Mouse (Mus musculus): ENCODE data around the gene Bhmt2. TPM values are rescaled to one million over a fixed set of nuclear protein-coding genes. Genes with fewer than 3 reads are reported as not detected.

Gene Bhmt2
- not detected in 2 replicates for total RNA-seq (2014; fragmentation: Nextera tagmentation)
- total RNA-seq (2017), result not detected in 2 replicates
- not detected in 2 replicates for polyA plus RNA-seq (2012)

DNA sequence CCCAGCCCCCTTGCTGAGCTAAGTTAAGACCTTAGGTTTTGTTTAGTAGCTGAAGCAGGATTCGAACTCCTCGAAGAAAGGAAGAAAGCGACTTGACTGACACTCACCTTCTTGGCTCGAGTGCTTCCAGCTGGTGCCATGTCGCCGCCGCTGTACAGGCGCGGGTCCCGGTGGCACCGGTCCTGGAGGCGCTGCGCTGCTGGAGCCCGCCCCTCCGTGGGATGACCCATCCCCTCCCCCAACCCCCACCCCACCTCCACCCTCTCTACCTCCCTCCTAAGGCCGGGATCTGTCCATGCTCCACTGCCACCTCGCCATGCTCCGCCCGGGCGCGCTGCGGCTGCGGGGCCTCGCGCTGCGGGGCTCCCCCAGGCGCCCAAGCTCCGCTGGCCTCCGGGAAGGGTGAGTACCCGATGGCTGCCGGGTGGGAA, at the start of gene Bhmt2, which contains the start of gene Dmgdh:
TSS of gene Bhmt2 (minus strand) at position 172 of the 431 bp plus-strand sequence.
TSS of gene Dmgdh (plus strand) at position 303 of the 431 bp plus-strand sequence.
- H3K4me1 ChIP-seq (ENCODE audit: insufficient read depth, low read depth, low read length), result no peaks in the 10 kb centered on the region
- no peak within 1 kb of the TSS for H3K4me3 ChIP-seq (ENCODE audit: low read depth, low read length)
- no peak for DNase-seq (ENCODE audit: low spot score)
- TF ChIP-seq POLR2AphosphoS5 (IDR thresholded peaks at IDR 0.05; ENCODE audit: insufficient replicate concordance, low read depth, low read length), result no peak
- TF ChIP-seq GATA2 (IDR thresholded peaks at IDR 0.05; ENCODE audit: borderline replicate concordance, low read depth, low read length), result no peak
- TF ChIP-seq TAL1 (conservative IDR thresholded peaks at IDR 0.05; ENCODE audit: low read depth, low read length), result no peak
- no peak for TF ChIP-seq CTCF (IDR thresholded peaks at IDR 0.05; ENCODE audit: low read depth, low read length)
- no peak for TF ChIP-seq GATA1 (IDR thresholded peaks at IDR 0.05; ENCODE audit: borderline replicate concordance, low read length)
- no peaks in the 10 kb centered on the region for H3K36me3 ChIP-seq (replicated peaks)
- H3K27me3 ChIP-seq (ENCODE audit: insufficient read depth, low read length), result peaks cover 10% of the 10 kb centered on the region
- ATAC-seq (ENCODE audit: extremely low read depth, insufficient number of reproducible peaks, low FRiP score, poor library complexity, severe bottlenecking), result no peak
- H3K9me3 ChIP-seq (replicated peaks), result no peaks in the 10 kb centered on the region

- Histone ChIP-seq H3K4me3 (ENCODE audit: low read depth, low read length) (no peak overlapping the region), H3K9me3 (replicated peaks) (no peaks in the 10 kb centered on the region), H3K4me1 (ENCODE audit: insufficient read depth, low read depth, low read length) (0 out of 2 replicates have a peak, but pooled peaks cover 2% of the 10 kb centered on the region), H3K36me3 (replicated peaks) (no peaks in the 10 kb centered on the region), H3K27me3 (ENCODE audit: insufficient read depth, low read length) (peaks cover 11% of the 10 kb centered on the region)
- TF ChIP-seq GATA2 (IDR thresholded peaks at IDR 0.05; ENCODE audit: borderline replicate concordance, low read depth, low read length), result no peak
- no peak for TF ChIP-seq CTCF (IDR thresholded peaks at IDR 0.05; ENCODE audit: low read depth, low read length)
- TF ChIP-seq TAL1 (conservative IDR thresholded peaks at IDR 0.05; ENCODE audit: low read depth, low read length), result no peak
- TF ChIP-seq GATA1 (IDR thresholded peaks at IDR 0.05; ENCODE audit: borderline replicate concordance, low read length), result no peak
- no peak for TF ChIP-seq POLR2AphosphoS5 (IDR thresholded peaks at IDR 0.05; ENCODE audit: insufficient replicate concordance, low read depth, low read length)
- ATAC-seq (ENCODE audit: extremely low read depth, insufficient number of reproducible peaks, low FRiP score, poor library complexity, severe bottlenecking), result no peak
- DNase-seq (ENCODE audit: low spot score), result no peak
These were observed 49.4 kb upstream of the Bhmt2 start for GRCm38 (mm10) chr13:93723455-93723854.

- H3K36me3 ChIP-seq (replicated peaks), result no peaks in the 10 kb centered on the region
- no peak for ATAC-seq (ENCODE audit: extremely low read depth, insufficient number of reproducible peaks, low FRiP score, poor library complexity, severe bottlenecking)
- H3K9me3 ChIP-seq (replicated peaks), result no peaks in the 10 kb centered on the region
- H3K27me3 ChIP-seq (ENCODE audit: insufficient read depth, low read length), result peaks cover 10% of the 10 kb centered on the region
- TF ChIP-seq POLR2AphosphoS5 (IDR thresholded peaks at IDR 0.05; ENCODE audit: insufficient replicate concordance, low read depth, low read length), result no peak
- no peak for TF ChIP-seq GATA2 (IDR thresholded peaks at IDR 0.05; ENCODE audit: borderline replicate concordance, low read depth, low read length)
- TF ChIP-seq GATA1 (IDR thresholded peaks at IDR 0.05; ENCODE audit: borderline replicate concordance, low read length), result no peak
- no peak for TF ChIP-seq CTCF (IDR thresholded peaks at IDR 0.05; ENCODE audit: low read depth, low read length)
- no peak for TF ChIP-seq TAL1 (conservative IDR thresholded peaks at IDR 0.05; ENCODE audit: low read depth, low read length)
- no peak overlapping the region for H3K4me3 ChIP-seq (ENCODE audit: low read depth, low read length)
- 0 out of 2 replicates have a peak, but pooled peaks cover 2% of the 10 kb centered on the region for H3K4me1 ChIP-seq (ENCODE audit: insufficient read depth, low read depth, low read length)
- DNase-seq (ENCODE audit: low spot score), result no peak
These were observed 47.8 kb upstream of the Bhmt2 start for GRCm38 (mm10) chr13:93721916-93722315.

GRCm38 (mm10) chr13:93718948-93719347, 44.8 kb upstream of the Bhmt2 start:
- Histone ChIP-seq H3K4me3 (ENCODE audit: low read depth, low read length) (no peak overlapping the region), H3K27me3 (ENCODE audit: insufficient read depth, low read length) (peaks cover 8% of the 10 kb centered on the region), H3K9me3 (replicated peaks) (no peaks in the 10 kb centered on the region), H3K36me3 (replicated peaks) (no peaks in the 10 kb centered on the region), H3K4me1 (ENCODE audit: insufficient read depth, low read depth, low read length) (0 out of 2 replicates have a peak, but pooled peaks cover 2% of the 10 kb centered on the region)
- ATAC-seq (ENCODE audit: extremely low read depth, insufficient number of reproducible peaks, low FRiP score, poor library complexity, severe bottlenecking) (no peak), DNase-seq (ENCODE audit: low spot score) (no peak)
- no peak for TF ChIP-seq POLR2AphosphoS5 (IDR thresholded peaks at IDR 0.05; ENCODE audit: insufficient replicate concordance, low read depth, low read length)
- no peak for TF ChIP-seq GATA1 (IDR thresholded peaks at IDR 0.05; ENCODE audit: borderline replicate concordance, low read length)
- no peak for TF ChIP-seq GATA2 (IDR thresholded peaks at IDR 0.05; ENCODE audit: borderline replicate concordance, low read depth, low read length)
- no peak for TF ChIP-seq TAL1 (conservative IDR thresholded peaks at IDR 0.05; ENCODE audit: low read depth, low read length)
- TF ChIP-seq CTCF (IDR thresholded peaks at IDR 0.05; ENCODE audit: low read depth, low read length), result no peak; the same call in 1 of the 2 replicates

GRCm38 (mm10) chr13:93717113-93717512, 43.0 kb upstream of the Bhmt2 start:
- ATAC-seq (ENCODE audit: extremely low read depth, insufficient number of reproducible peaks, low FRiP score, poor library complexity, severe bottlenecking) (no peak), DNase-seq (ENCODE audit: low spot score) (no peak)
- no peak overlapping the region for H3K4me3 ChIP-seq (ENCODE audit: low read depth, low read length)
- TF ChIP-seq CTCF (IDR thresholded peaks at IDR 0.05; ENCODE audit: low read depth, low read length) (no peak), GATA2 (IDR thresholded peaks at IDR 0.05; ENCODE audit: borderline replicate concordance, low read depth, low read length) (no peak), POLR2AphosphoS5 (IDR thresholded peaks at IDR 0.05; ENCODE audit: insufficient replicate concordance, low read depth, low read length) (no peak), TAL1 (conservative IDR thresholded peaks at IDR 0.05; ENCODE audit: low read depth, low read length) (no peak), GATA1 (IDR thresholded peaks at IDR 0.05; ENCODE audit: borderline replicate concordance, low read length) (no peak)
- H3K9me3 ChIP-seq (replicated peaks), result no peaks in the 10 kb centered on the region
- H3K4me1 ChIP-seq (ENCODE audit: insufficient read depth, low read depth, low read length), result 0 out of 2 replicates have a peak, but pooled peaks cover 2% of the 10 kb centered on the region
- no peaks in the 10 kb centered on the region for H3K36me3 ChIP-seq (replicated peaks)
- H3K27me3 ChIP-seq (ENCODE audit: insufficient read depth, low read length), result peaks cover 10% of the 10 kb centered on the region

DNA sequence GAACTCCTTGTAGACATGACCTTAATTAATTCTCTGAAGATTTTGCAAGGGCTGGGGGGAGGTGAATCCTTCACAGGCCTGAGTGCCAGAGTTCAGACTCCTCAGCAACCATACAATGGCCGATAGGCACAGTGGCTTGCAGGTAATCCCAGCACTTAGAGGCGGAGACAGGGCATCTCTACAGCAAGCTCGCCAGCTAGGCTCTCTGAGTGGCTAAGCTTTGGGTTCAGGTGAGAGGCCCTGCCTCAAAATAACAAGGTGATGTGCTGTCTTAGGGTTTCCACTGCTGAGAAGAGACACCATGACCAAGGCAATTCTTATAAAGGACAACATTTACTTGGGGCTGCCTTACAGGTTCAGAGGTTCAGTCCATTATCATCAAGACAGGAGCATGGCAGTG, 39.7 kb upstream of the Bhmt2 start:
- DNase-seq (ENCODE audit: low spot score), result no peak
- no peak for ATAC-seq (ENCODE audit: extremely low read depth, insufficient number of reproducible peaks, low FRiP score, poor library complexity, severe bottlenecking)
- Histone ChIP-seq H3K27me3 (ENCODE audit: insufficient read depth, low read length) (peaks cover 5% of the 10 kb centered on the region), H3K4me1 (ENCODE audit: insufficient read depth, low read depth, low read length) (0 out of 2 replicates have a peak, but pooled peaks cover 1% of the 10 kb centered on the region), H3K36me3 (replicated peaks) (no peaks in the 10 kb centered on the region), H3K9me3 (replicated peaks) (no peaks in the 10 kb centered on the region), H3K4me3 (ENCODE audit: low read depth, low read length) (no peak overlapping the region)
- TF ChIP-seq POLR2AphosphoS5 (IDR thresholded peaks at IDR 0.05; ENCODE audit: insufficient replicate concordance, low read depth, low read length), result no peak
- TF ChIP-seq TAL1 (conservative IDR thresholded peaks at IDR 0.05; ENCODE audit: low read depth, low read length), result no peak
- no peak for TF ChIP-seq GATA1 (IDR thresholded peaks at IDR 0.05; ENCODE audit: borderline replicate concordance, low read length)
- no peak for TF ChIP-seq CTCF (IDR thresholded peaks at IDR 0.05; ENCODE audit: low read depth, low read length)
- no peak for TF ChIP-seq GATA2 (IDR thresholded peaks at IDR 0.05; ENCODE audit: borderline replicate concordance, low read depth, low read length)

Data from G1E (cell line).